Mouse (Mus musculus) left cerebral cortex, adult 11 months (tissue): ENCODE results near the gene Cox7a2l.

Source experiments
- DNase-seq: peaks from one replicate; pipeline ENCODE4 v3.0.0; 2022; ENCODE audit warnings: low spot score

The Cox7a2l gene

DNA sequence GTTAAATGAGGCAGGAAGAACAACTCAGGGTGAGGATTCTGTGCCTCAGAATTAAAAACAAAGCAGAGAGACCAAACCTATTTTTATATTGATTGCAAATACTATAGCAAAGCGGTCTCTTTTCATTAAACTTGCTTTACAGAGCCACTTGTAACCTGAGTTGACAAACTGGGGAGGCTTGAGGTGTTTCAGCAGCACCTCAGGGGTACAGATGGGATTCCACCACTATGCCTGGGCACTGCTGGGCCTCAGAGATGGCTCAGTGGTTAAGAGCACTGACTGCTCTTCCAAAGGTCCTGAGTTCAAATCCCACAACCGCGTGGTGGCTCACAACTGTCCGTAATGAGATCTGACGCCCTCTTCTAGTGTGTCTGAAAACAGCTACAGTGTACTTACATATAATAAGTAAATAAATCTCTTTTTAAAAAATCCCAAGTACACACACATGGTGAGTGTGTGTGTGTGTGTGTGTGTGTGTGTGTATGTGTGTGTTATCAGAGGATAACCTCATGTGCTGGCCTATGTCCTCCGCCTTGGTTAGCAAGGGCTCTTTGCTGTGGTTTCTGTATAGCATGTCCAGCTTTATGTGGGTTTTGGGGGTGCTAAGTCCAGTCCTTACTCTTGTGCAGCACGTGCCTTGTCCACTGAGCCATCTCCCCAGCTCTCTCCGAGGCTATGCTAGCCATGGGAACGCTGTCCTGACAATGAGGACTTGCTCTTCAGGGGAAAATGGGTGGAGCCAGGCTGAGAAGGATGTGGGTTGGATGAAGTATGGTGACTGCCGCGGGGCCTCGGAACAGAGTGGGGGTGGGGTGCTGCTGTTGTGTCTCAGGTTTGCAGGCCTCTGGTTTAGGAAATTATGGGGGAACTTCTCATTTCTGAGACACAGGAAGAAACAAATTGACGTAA is 9.7 kb upstream of the Cox7a2l start:
- no peak for DNase-seq

DNA sequence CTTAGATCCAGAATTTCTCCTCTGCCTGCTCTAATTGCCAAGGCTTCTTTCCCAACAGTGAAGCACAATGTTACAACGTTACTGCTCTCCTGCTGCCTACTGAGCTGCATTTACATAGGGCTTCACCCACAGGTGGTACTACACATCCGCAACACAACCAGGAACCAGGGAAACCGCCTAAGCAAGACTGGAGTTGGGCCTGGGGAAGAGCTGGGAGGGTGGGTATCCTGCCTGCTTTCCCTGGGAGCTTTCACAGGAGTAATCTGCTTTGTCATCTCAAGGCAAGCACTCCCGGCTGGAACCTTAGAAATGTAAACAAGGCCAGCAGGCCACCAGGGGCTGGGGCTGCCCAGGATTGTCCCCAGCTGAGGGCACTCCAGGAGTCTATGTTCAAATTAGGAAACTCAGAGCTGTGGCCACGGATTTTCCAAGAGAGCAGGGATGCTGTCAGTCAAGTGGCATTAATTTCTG is 9.0 kb upstream of the Cox7a2l start:
- DNase-seq, result no peak

- DNase-seq, result no peak
Observed at GRCm38 (mm10) chr17:83525596-83525995, 8.5 kb upstream of the Cox7a2l start.

- no peak for DNase-seq
Observed at GRCm38 (mm10) chr17:83524753-83525152, 7.6 kb upstream of the Cox7a2l start.

DNA sequence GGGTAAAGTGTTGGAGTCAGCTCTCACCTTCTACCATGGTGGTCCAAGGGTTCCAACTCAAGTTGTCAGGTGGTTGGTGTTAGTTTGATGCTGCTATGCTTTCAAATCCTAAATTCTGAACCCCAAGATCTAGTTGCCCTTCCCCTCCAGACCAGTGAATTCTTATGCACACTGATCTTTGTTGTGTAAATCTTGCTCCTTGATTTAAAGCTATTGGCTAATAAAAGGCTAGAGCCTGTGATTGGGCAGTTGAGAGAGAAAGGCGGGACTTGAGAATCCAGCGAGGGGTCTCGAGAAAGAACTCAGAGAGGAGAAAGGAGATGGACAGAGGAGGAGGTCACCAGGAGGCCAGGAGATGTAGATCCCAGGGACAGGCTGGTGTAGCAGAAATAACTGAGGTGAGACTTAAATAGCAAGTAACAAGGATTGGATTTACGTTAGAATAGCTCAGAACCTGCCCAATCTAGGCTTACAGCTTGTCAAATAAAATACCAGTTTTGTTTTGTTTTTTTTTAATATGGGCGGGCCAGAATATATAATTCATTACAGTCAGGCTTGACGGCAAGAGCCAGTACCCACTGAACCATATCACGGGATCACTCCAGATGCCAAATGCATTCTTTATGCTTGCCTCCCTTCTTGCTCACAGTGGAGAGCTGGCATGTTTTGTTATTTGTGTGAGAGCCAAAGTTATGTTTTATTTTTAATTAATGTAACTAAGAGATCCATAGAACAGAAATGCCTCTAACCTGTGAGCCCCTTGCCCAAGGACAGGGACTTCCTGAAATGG is 5.7 kb upstream of the Cox7a2l start:
- DNase-seq, result no peak

DNA sequence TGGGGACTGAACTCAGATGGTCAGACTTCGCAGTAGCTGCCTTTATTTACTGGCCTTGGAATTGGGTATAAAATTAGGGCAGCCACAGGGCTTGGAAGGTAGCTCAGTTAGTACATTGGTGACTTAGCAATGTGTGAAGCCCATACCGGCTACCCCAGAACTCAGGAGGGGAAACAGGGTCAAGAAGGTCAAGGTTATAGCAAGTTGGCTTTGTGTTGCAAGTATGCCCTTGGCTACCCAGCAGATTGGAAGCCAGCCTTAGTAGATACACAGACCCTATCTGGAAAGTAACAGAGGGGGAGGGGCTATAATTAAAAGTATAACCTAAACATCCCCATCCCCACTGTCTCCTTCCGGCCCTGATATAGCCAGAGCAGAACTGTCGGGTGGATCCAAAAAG is 4.8 kb upstream of the Cox7a2l start:
- no peak for DNase-seq

- DNase-seq, result peak; percentile 84
Observed at GRCm38 (mm10) chr17:83514213-83514701, 2.9 kb downstream of the Cox7a2l start.

DNA sequence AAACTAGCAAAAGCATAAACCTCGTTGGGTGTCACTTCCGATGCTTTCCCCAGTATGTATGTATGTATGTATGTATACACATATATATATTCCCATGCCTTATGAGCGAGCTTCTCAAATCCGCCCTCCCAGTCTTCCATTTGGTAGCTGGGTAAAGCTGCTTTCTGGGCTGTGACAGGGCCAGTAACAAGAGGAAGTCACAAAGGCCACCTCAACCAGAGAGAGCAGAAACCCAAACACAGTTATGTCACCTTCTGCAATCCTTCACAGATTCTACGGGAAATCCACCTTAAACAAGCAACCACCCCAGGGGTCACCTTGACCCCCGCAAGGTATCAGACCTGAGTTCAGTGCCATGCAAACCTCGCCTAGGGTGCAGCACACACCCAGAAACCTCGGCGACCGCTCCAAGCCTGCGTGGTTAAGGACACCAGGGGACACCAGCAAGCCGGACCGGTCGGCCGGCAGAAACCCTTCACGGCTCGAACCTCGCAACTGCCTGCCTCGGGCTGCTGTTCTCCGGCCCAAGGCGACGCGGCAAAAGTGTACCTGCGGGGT is 3.4 kb downstream of the Cox7a2l start:
- no peak for DNase-seq

DNA sequence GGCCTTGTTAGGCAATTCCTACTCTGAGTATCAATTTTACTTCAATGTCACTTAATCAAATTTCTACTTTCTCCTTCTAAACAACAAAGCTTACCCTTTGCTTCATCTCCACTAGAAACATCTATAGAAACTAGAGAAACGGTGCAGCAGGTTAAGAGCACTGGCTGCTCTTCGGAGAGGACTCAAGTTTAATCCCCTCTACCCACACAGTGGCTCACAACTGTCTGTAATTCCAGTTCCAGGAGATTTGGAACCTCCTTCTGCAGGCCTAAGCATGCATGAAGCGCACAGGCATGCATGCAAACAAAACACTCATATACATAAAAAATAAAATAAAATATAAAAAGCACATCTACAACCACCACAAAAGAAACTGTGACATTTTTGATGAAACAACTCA is 5.0 kb downstream of the Cox7a2l start:
- no peak for DNase-seq

- no peak for DNase-seq
Observed at GRCm38 (mm10) chr17:83503693-83504092, 13.4 kb downstream of the Cox7a2l start.

DNA sequence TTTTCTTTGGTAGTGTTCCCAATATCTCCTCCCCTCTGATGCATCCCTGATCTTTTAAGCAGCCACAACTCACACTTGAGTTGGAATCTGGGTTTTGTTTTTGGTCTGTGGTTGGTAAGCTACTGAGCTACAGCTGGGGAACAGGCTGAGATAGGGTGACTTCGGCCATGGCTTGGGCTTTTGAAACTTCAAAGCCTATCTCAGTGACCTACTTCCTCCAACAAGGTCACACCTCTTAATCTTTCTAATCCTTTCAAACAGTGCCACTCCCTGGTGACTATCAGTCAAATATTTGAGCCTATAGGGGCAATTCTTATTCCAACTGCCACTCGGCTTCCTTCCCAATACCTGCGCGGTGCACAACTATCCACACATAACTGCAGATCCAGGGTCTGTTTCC is 17.4 kb downstream of the Cox7a2l start:
- DNase-seq, result no peak

DNA sequence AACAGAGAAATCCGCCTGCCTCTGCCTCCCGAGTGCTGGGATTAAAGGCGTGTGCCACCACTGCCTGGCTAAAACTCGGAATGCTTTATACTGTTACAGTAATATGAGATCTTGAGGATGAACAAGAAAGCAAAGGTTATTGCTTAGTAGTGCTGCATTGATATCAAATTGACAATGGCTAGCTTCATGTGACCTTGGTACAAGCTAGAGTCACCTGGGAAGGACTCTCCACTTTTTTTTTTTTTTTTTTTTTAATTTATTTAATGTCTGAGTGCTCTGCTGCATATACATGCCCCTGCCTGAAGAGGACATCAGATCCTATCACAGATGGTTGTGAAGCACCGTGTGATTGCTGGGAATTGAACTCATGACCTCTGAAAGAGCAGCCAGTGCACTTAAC is 18.2 kb downstream of the Cox7a2l start:
- no peak for DNase-seq

DNA sequence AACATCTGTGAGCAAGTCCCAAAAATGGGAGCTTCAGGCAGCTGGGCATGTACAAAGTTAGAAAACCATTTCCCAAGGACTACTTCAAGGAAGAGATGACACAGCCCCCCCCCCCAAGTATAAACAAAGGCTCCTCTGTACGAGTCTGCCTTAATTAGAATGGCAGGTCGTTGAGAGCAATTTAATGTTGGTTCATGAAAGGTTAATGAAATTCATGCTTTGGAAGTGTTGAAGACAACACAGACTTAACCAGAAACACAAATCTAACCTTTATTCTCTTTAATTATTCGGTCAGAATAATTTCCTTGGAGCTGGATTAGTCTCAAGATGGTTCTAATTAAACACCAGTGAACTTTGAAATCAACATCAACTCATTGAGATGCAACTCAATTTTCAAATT is 29.4 kb downstream of the Cox7a2l start:
- DNase-seq, result no peak

GRCm38 (mm10) chr17:83483784-83484183 is 33.3 kb downstream of the Cox7a2l start:
- no peak for DNase-seq

DNA sequence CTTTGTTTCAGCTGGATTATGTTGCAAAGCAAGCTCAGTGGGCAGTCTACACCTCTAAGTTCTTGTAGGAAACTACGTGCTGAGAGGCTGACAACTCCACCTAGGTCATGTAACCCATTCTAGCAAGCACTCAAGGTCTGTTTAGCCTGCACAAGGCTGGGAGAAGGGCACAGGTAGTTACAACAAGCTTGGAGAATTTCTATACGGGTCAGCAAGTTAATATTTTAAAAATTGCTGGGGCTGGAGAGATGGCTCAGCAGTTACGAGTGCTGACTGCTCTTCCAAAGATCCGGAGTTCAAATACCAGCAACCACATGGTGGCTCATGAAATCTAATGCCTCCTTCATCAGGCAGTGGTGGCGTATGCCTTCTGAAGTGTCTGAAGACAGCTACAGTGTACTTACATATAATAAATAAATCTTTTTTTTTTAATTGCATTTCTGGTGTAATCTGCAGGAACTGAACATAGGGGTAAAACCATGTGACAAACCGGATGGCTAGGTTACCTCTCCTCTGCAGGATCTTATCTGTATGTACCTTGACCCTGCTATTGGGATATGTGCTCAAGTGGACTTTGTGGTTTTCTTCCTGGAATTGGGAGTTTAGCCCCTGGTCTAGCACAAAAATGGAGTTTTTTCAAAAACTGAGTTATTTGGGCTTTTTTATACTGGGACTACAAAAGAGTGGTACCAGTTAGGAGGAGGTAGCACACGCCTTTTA is 34.2 kb downstream of the Cox7a2l start:
- DNase-seq, result no peak

DNA sequence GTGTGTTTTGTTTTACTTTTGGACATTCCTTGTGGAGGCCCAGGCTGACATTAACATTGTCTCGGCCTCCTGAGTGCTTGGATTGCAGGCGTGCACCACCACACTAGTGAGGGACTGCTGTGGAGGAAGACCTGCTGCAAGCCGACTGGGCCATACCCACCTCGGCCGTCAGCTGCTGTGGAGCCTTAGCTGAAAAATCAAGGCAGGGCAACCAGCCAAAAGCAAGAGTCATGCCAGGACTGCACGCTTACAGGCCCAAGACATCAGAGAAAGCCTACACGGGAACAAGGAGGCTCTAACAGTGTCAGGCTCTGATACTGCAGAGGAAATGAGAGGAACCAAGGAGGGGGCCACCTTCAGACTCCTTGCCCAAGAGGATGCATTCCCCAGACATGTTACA is 35.6 kb downstream of the Cox7a2l start:
- no peak for DNase-seq

DNA sequence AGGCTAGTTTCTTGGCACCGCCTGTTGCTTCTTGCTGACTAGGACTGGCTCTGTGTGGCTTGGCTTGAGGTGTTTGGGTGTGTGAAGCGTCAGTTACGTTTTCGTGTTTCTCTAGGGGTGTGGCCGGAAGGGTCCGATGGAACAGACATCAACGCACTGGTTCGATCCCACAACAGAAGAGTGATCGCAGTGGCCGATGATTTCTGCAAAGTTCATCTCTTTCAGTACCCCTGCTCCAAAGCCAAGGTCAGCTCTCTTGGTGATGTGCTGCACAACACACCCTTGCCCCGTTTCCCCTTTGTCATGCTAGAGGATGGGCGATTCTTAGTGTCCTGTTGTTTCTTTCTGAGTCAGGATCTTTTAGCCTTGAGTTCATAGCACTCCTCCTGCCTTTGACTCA is 40.0 kb downstream of the Cox7a2l start:
- no peak for DNase-seq

DNA sequence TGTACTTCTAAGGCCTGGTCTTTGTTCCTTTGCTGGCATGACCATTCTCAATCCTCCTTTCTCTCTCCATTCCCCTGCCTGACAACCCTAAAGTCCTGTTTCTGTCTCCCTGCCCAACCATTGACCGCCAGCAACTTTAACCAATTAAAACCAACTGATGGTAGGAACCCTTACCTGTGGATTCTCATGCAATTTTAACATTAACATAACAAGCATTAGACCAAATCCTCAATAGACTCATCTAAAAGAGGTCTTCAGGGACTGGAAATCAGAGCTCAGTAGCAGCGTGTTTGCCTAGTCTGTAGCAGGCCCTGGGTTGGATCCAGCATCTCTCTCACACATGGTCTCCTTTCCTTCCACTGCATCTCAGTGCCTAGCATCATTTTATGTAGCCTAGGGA is 47.5 kb downstream of the Cox7a2l start:
- no peak for DNase-seq

DNA sequence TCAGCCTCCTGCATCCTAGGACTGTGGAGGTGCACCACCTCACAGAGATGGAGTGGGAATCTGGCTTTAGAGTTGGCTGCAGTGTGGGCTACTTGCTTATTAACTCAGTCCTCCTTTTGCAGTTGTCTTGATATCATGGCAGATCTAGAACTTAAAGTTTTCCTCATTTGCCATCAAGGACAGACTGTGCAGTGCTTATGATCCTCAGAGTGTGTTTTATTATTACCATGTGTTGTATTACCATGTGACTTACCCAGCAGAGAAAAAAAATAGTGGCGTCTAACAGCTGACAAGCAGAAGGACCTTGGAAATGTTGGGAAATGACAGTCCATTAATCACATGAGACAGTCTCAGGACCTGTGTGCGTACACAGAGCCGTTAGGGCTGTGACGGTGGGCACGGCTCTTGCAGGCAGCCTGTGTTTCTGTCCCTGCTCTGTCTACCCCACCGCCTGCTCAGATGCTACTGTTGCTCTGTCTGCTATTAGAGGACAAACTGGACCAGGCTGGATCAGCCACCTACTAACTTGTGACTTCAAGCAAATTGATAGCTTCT is 50.4 kb downstream of the Cox7a2l start:
- no peak for DNase-seq

DNA sequence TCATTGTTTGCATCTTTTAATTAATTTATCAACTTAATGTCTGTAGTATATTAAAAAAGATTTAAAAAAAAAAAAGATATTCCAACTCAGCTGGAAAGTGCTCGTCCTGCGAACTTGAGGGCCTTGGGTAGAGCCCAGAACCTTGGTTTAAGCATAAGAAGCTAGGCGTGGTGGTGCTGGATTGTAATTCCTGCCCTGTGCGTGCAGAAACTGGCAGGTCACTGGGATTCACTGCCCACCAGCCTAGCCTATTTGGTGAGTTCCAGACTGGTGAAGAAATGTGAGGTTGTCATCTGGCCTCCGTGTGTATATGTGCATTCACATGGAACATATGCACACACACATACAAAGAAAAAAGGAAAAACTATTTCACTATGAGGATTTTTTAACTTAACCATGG is 51.2 kb downstream of the Cox7a2l start:
- DNase-seq, result no peak

DNA sequence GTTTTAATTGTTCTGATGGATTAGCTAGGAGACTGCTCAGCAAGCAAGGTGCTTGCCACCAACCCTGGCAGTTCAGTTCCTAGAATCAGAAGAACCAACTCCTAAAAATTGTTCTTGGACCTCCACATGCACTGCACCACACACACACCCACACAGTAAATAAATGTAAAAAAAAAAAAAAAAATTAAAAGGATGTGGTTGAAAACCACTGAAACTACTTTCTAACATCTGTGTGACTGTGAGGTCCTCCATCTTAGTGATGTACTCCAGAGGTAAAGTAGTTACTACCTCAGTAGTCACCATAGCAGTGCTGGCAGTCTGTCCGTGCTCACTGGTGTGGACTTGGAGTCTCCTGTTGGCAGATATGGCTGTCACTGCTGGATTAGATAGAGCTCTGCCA is 59.9 kb downstream of the Cox7a2l start:
- no peak for DNase-seq

GRCm38 (mm10) chr17:83453587-83453986 is 63.5 kb downstream of the Cox7a2l start:
- DNase-seq, result no peak
